ENCODE assay signal across 14 mouse cellular contexts in genomic region chr7:17017921-17018320, GRCm38 (mm10). TPM values are rescaled to one million over a fixed set of nuclear protein-coding genes. Genes with fewer than 3 reads are reported as not detected.
DNase-seq lines count a peak whose midpoint lies in the region; ATAC-seq and TF ChIP-seq lines count a peak whose summit lies in the region.
"Had no signal": no experiment of that assay in that cellular context is flagged by ENCODE, and none has a peak within 500 bp of the region (broad histone marks: within the 10 kb centered on the region; RNA-seq: fewer than 3 reads in every experiment).

No protein-coding gene starts in this region.

- DNase-seq in layer of hippocampus, adult 2 months (ENCODE audit: low spot score in 2 of 2), result no peak
- no peak for DNase-seq in layer of hippocampus, postnatal 36 days
- DNase-seq in frontal cortex, postnatal 14 days (ENCODE audit: low spot score in 2 of 2), result no peak
- no peak for DNase-seq in ovary, postnatal 14 days (ENCODE audit: low spot score)
- DNase-seq: adrenal gland, postnatal 25 days; lung, adult 2 months had no signal

- H3K27ac ChIP-seq in forebrain, embryonic 15.5 days (replicated peaks), result peak overlapping the region; percentile 66; the same call in 1 of the 2 replicates
- no peak overlapping the region; the same call in 1 of the 2 replicates for H3K27ac ChIP-seq in forebrain, embryonic 16.5 days (ENCODE audit: low read length)
- peak overlapping the region; percentile 86 for H3K27ac ChIP-seq in layer of hippocampus, adult 2 months
- H3K27ac ChIP-seq in cortical plate, adult 2 months (ENCODE audit: insufficient read depth, low read length), result peak overlapping the region; percentile 43; the same call in 1 of the 2 replicates
- peak overlapping the region; percentile 66; the same call in 1 of the 2 replicates for H3K27ac ChIP-seq in intestine, postnatal 0 days (ENCODE audit: low read depth, low read length)

- peaks cover 22% of the 10 kb centered on the region for H3K4me1 ChIP-seq in forebrain, embryonic 15.5 days
- peaks cover 15% of the 10 kb centered on the region for H3K4me1 ChIP-seq in forebrain, embryonic 16.5 days (replicated peaks; ENCODE audit: control insufficient read depth, insufficient read depth, low read length)
- peaks cover 11% of the 10 kb centered on the region for H3K4me1 ChIP-seq in cortical plate, adult 2 months (ENCODE audit: control insufficient read depth, insufficient read depth, low read length)
- 0 out of 2 replicates have a peak, but pooled peaks cover 8% of the 10 kb centered on the region for H3K4me1 ChIP-seq in intestine, postnatal 0 days (replicated peaks; ENCODE audit: control insufficient read depth, insufficient read depth, low read length)

- peaks cover 62% of the 10 kb centered on the region for H3K36me3 ChIP-seq in forebrain, embryonic 15.5 days
- peaks cover 27% of the 10 kb centered on the region for H3K36me3 ChIP-seq in forebrain, embryonic 16.5 days (ENCODE audit: control insufficient read depth, insufficient read depth)
- H3K36me3 ChIP-seq in intestine, postnatal 0 days (ENCODE audit: control insufficient read depth, insufficient read depth), result peaks cover 69% of the 10 kb centered on the region

- no peak overlapping the region for H3K4me3 ChIP-seq in forebrain, embryonic 15.5 days
- no peak overlapping the region for H3K4me3 ChIP-seq in forebrain, embryonic 16.5 days (replicated peaks; ENCODE audit: low read length)
- no peak overlapping the region for H3K4me3 ChIP-seq in layer of hippocampus, adult 2 months
- no peak overlapping the region for H3K4me3 ChIP-seq in cortical plate, adult 2 months (ENCODE audit: insufficient read depth, low read length)
- H3K4me3 ChIP-seq in intestine, postnatal 0 days (ENCODE audit: low read depth, low read length), result no peak overlapping the region
- H3K4me3 ChIP-seq: hindbrain, embryonic 15.5 days had no signal

- no peaks in the 10 kb centered on the region for H3K27me3 ChIP-seq in forebrain, embryonic 15.5 days
- no peaks in the 10 kb centered on the region for H3K27me3 ChIP-seq in forebrain, embryonic 16.5 days (replicated peaks; ENCODE audit: control insufficient read depth, insufficient read depth, low read length)
- H3K27me3 ChIP-seq in intestine, postnatal 0 days (replicated peaks; ENCODE audit: control insufficient read depth, insufficient read depth, low read length), result no peaks in the 10 kb centered on the region
- H3K27me3 ChIP-seq: hindbrain, embryonic 15.5 days had no signal

- H3K9me3 ChIP-seq in forebrain, embryonic 15.5 days, result no peaks in the 10 kb centered on the region
- H3K9me3 ChIP-seq in forebrain, embryonic 16.5 days (ENCODE audit: control insufficient read depth, low read length), result no peaks in the 10 kb centered on the region
- no peaks in the 10 kb centered on the region for H3K9me3 ChIP-seq in intestine, postnatal 0 days (ENCODE audit: control insufficient read depth)
- H3K9me3 ChIP-seq: hindbrain, embryonic 15.5 days had no signal

- TF ChIP-seq CTCF in layer of hippocampus, adult 2 months (conservative IDR thresholded peaks at IDR 0.05), result no peak
- TF ChIP-seq CTCF in cortical plate, adult 2 months (IDR thresholded peaks at IDR 0.05; ENCODE audit: extremely low read depth, insufficient read depth, low read length), result no peak
- TF ChIP-seq CTCF in intestine, postnatal 0 days (IDR thresholded peaks at IDR 0.05; ENCODE audit: low read depth), result no peak

- WGBS in forebrain, embryonic 15.5 days, result 84% methylated on average over 2 of the region's 2 CpGs
- WGBS in forebrain, embryonic 16.5 days, result 78% methylated on average over 2 of the region's 2 CpGs
- 68% methylated on average over 2 of the region's 2 CpGs for WGBS in intestine, postnatal 0 days

- no peak overlapping the region for H3K4me2 ChIP-seq in forebrain, embryonic 15.5 days (replicated peaks)
- no peak overlapping the region for H3K4me2 ChIP-seq in forebrain, embryonic 16.5 days (ENCODE audit: low read length)
- H3K4me2 ChIP-seq in intestine, postnatal 0 days (replicated peaks; ENCODE audit: low read depth), result no peak overlapping the region
- H3K4me2 ChIP-seq: hindbrain, embryonic 15.5 days had no signal

- H3K9ac ChIP-seq in forebrain, embryonic 15.5 days (replicated peaks), result no peak overlapping the region
- no peak overlapping the region for H3K9ac ChIP-seq in forebrain, embryonic 16.5 days (replicated peaks; ENCODE audit: low read depth, low read length)
- no peak overlapping the region for H3K9ac ChIP-seq in intestine, postnatal 0 days (ENCODE audit: low read depth, low read length)
- H3K9ac ChIP-seq: hindbrain, embryonic 15.5 days had no signal

- TF ChIP-seq POLR2A in cortical plate, adult 2 months (IDR thresholded peaks at IDR 0.05; ENCODE audit: extremely low read depth, insufficient read depth, low read length), result no peak

- no peak for ATAC-seq in forebrain, embryonic 15.5 days (replicated peaks)
- ATAC-seq in forebrain, embryonic 16.5 days, result no peak
- ATAC-seq in intestine, postnatal 0 days, result no peak

RNA-seq across cellular contexts. Expression of gene Ppp5c, which starts 9.8 kb away (rescaled TPM):
- polyA plus RNA-seq in forebrain, embryonic 15.5 days (2015; fragmentation: Nextera tagmentation; extraction: Ambion mirVana), result 103 and 111 TPM in 2 replicates
- 115 and 121 TPM in 2 replicates for polyA plus RNA-seq in forebrain, embryonic 16.5 days (2015; fragmentation: Nextera tagmentation; extraction: Ambion mirVana)
- 100 to 1,000 TPM; 148 to 155 TPM for total RNA-seq in layer of hippocampus, adult 2 months (2021)
- 100 to 1,000 TPM; 147 to 149 TPM for total RNA-seq in layer of hippocampus, postnatal 36 days (2021)
- 263 and 268 TPM in 2 replicates for polyA plus RNA-seq in cortical plate, adult 2 months (2012; rRNA removed)
- 44.4 and 45.0 TPM in 2 replicates for polyA plus RNA-seq in intestine, postnatal 0 days (2015; fragmentation: Nextera tagmentation; extraction: Ambion mirVana)

RNA-seq across cellular contexts. Expression of gene Ccdc8, which starts 25.4 kb away (rescaled TPM):
- polyA plus RNA-seq in forebrain, embryonic 15.5 days (2015; fragmentation: Nextera tagmentation; extraction: Ambion mirVana), result 6.8 and 7.0 TPM in 2 replicates
- polyA plus RNA-seq in forebrain, embryonic 16.5 days (2015; fragmentation: Nextera tagmentation; extraction: Ambion mirVana), result 7.3 and 8.9 TPM in 2 replicates
- 1 to 10 TPM; 1.8 to 2.2 TPM for total RNA-seq in layer of hippocampus, adult 2 months (2021)
- 1 to 10 TPM; 2.2 to 2.8 TPM for total RNA-seq in layer of hippocampus, postnatal 36 days (2021)
- polyA plus RNA-seq in cortical plate, adult 2 months (2012; rRNA removed), result 1.8 and 1.9 TPM in 2 replicates
- polyA plus RNA-seq in intestine, postnatal 0 days (2015; fragmentation: Nextera tagmentation; extraction: Ambion mirVana), result 3.6 and 4.0 TPM in 2 replicates
- total RNA-seq: MEL had no signal

RNA-seq across cellular contexts. Expression of gene Gm42372, which starts 35.0 kb away (rescaled TPM):
- polyA plus RNA-seq in forebrain, embryonic 15.5 days (2015; fragmentation: Nextera tagmentation; extraction: Ambion mirVana), result 3.7 and 4.3 TPM in 2 replicates
- polyA plus RNA-seq in forebrain, embryonic 16.5 days (2015; fragmentation: Nextera tagmentation; extraction: Ambion mirVana), result 3.7 and 4.1 TPM in 2 replicates
- 10 to 100 TPM; 52.3 to 55.5 TPM for total RNA-seq in layer of hippocampus, adult 2 months (2021)
- 10 to 100 TPM; 55.2 to 56.6 TPM for total RNA-seq in layer of hippocampus, postnatal 36 days (2021)
- polyA plus RNA-seq in cortical plate, adult 2 months (2012; rRNA removed), result 38.9 and 42.5 TPM in 2 replicates
- 0.09 and 0.10 TPM in 2 replicates for polyA plus RNA-seq in intestine, postnatal 0 days (2015; fragmentation: Nextera tagmentation; extraction: Ambion mirVana)
- total RNA-seq: heart, adult 8-10 months; MEL had no signal

RNA-seq across cellular contexts. Expression of gene Hif3a, which starts 44.3 kb away (rescaled TPM):
- polyA plus RNA-seq in forebrain, embryonic 15.5 days (2015; fragmentation: Nextera tagmentation; extraction: Ambion mirVana), result 4.3 and 4.9 TPM in 2 replicates
- polyA plus RNA-seq in forebrain, embryonic 16.5 days (2015; fragmentation: Nextera tagmentation; extraction: Ambion mirVana), result 4.4 TPM in 2 replicates
- total RNA-seq in layer of hippocampus, adult 2 months (2021), result 10 to 100 TPM; 16.0 to 16.6 TPM
- 10 to 100 TPM in 1 of 2 experiments, 1 to 10 TPM in 1; 4.3 to 14.4 TPM for total RNA-seq in layer of hippocampus, postnatal 36 days (2021)
- polyA plus RNA-seq in cortical plate, adult 2 months (2012; rRNA removed), result 3.3 and 4.0 TPM in 2 replicates
- 15.9 and 18.4 TPM in 2 replicates for polyA plus RNA-seq in intestine, postnatal 0 days (2015; fragmentation: Nextera tagmentation; extraction: Ambion mirVana)
- total RNA-seq: monocyte, adult 5-6 weeks had no signal

RNA-seq across cellular contexts. Expression of gene Psg16, which starts 55.9 kb away (rescaled TPM):
- 1.7 and 2.7 TPM in 2 replicates for polyA plus RNA-seq in forebrain, embryonic 15.5 days (2015; fragmentation: Nextera tagmentation; extraction: Ambion mirVana)
- 2.2 and 3.4 TPM in 2 replicates for polyA plus RNA-seq in forebrain, embryonic 16.5 days (2015; fragmentation: Nextera tagmentation; extraction: Ambion mirVana)
- total RNA-seq in layer of hippocampus, adult 2 months (2021), result 1 to 10 TPM; 3.5 to 4.1 TPM
- total RNA-seq in layer of hippocampus, postnatal 36 days (2021), result 1 to 10 TPM; 3.0 to 3.8 TPM
- polyA plus RNA-seq in cortical plate, adult 2 months (2012; rRNA removed), result 2.9 and 3.0 TPM in 2 replicates
- polyA plus RNA-seq in intestine, postnatal 0 days (2015; fragmentation: Nextera tagmentation; extraction: Ambion mirVana), result 0.33 and 0.46 TPM in 2 replicates
